Mouse (Mus musculus): ENCODE results near the gene Gucy2c.

The Gucy2c gene

DNA sequence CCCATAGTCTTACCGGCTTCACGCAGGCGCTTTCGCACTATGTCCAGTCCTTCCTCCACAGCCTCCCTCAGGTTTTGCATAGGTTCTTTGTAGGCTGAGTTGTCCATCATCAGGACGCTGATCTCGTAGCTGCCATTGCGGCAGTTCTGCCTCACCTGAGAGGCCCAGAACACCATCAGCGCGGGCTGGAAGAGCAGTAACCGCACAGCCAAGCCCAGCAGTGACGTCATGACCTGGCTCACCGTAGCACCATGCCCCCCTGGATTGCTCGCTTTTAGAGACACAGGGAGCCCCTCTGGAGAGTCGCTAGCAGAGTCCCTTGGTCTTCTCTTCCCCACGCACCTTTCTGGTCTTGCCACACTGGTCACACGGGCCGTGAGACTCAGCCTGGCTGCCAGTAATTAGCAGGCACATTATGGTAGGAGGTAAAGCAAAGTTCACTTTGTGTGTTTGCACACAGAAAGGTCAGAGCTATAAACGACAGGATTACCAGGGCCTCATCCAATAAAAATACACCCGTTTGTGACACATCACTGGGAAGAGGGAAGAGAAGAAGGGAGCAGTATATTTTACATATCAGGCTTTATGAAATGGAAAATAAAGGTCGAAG lies at the start of gene Gucy2c:
TSS of gene Gucy2c (minus strand) at position 389 of the 610 bp plus-strand sequence.
- no peaks in the 10 kb centered on the region for H3K27me3 ChIP-seq (ENCODE audit: insufficient read depth, low read length)
- H3K4me1 ChIP-seq (replicated peaks; ENCODE audit: low read depth, low read length), result peaks cover 4% of the 10 kb centered on the region; the same call in 1 of the 2 replicates
- H3K4me3 ChIP-seq (replicated peaks; ENCODE audit: low read length), result no peak within 1 kb of the TSS
- TF ChIP-seq POU5F1 (IDR thresholded peaks at IDR 0.05; ENCODE audit: borderline replicate concordance, low read length) (no peak), NANOG (IDR thresholded peaks at IDR 0.05; ENCODE audit: borderline replicate concordance, low read length) (no peak), CTCF (conservative IDR thresholded peaks at IDR 0.05; ENCODE audit: low read length) (no peak)
- no peaks in the 10 kb centered on the region for H3K36me3 ChIP-seq (ENCODE audit: insufficient read depth, low read length)
- H3K9me3 ChIP-seq (ENCODE audit: low read length), result no peaks in the 10 kb centered on the region

DNA sequence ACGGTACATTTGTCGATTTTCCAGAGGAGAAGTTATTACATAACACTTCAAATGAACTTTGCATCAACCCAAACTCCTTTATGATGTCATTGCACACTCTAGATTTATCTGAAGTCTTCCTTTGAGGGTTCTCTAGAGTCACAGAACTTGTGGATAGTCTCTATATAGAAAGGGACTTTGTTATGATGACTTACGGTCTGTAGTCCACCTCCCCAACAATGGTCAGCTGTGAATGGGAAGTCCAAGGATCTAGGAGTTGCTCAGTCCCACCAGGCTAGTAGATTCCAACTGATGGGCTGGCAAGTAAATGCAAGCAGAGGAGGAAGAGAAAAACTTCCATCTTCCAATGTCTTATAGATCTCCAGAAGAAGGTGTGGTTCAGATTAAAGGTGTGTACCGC lies 47.1 kb upstream of the Gucy2c start:
- H3K4me1 ChIP-seq (replicated peaks; ENCODE audit: low read depth, low read length), result peaks cover 15% of the 10 kb centered on the region
- H3K27me3 ChIP-seq (ENCODE audit: insufficient read depth, low read length), result no peaks in the 10 kb centered on the region
- TF ChIP-seq CTCF (conservative IDR thresholded peaks at IDR 0.05; ENCODE audit: low read length) (no peak), NANOG (IDR thresholded peaks at IDR 0.05; ENCODE audit: borderline replicate concordance, low read length) (no peak), POU5F1 (IDR thresholded peaks at IDR 0.05; ENCODE audit: borderline replicate concordance, low read length) (no peak)
- peaks cover 23% of the 10 kb centered on the region for H3K36me3 ChIP-seq (ENCODE audit: insufficient read depth, low read length)
- H3K9me3 ChIP-seq (ENCODE audit: low read length), result no peaks in the 10 kb centered on the region
- peak overlapping the region; percentile 96 for H3K4me3 ChIP-seq (replicated peaks; ENCODE audit: low read length)

DNA sequence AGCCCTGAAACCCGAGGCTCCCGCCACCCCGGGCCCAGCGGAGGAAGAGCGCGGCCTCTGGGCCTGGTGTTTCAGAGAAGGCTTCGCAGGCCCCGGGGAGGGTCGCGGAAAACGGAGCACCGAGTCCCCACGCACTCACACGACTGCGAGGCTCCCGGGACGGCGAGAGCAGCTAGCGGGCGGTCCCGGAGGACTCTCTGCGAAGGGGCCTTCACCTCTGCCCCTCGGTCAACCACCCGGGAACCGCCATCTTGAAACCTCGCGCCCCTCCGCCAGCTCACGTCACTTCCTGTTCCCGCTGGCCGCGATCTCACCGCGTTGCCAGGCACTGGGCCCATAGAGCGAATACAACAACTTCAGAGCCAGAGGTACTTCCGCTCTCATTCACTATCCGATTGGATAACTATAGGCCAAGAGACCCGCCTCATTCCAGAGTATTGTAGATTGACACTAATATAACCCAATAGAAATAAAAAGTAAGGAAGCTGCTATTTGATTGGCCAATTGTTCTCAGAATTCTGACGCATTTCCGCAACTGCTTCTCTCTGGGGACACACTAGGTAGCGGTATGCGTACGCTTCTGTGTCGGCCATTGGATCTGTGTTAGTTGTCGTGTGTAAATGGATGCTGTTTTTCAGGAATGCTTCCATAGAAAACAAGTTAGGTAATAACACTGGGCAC lies 46.5 kb upstream of the Gucy2c start, which contains the start of gene Wbp11:
TSS of gene Wbp11 (minus strand) at position 353 of the 681 bp plus-strand sequence.
- peak within 1 kb of the TSS; percentile 96 for H3K4me3 ChIP-seq (replicated peaks; ENCODE audit: low read length)
- TF ChIP-seq NANOG (IDR thresholded peaks at IDR 0.05; ENCODE audit: borderline replicate concordance, low read length), result no peak
- no peak for TF ChIP-seq CTCF (conservative IDR thresholded peaks at IDR 0.05; ENCODE audit: low read length)
- TF ChIP-seq POU5F1 (IDR thresholded peaks at IDR 0.05; ENCODE audit: borderline replicate concordance, low read length), result no peak
- H3K27me3 ChIP-seq (ENCODE audit: insufficient read depth, low read length), result no peaks in the 10 kb centered on the region
- H3K9me3 ChIP-seq (ENCODE audit: low read length), result no peaks in the 10 kb centered on the region
- peaks cover 16% of the 10 kb centered on the region for H3K4me1 ChIP-seq (replicated peaks; ENCODE audit: low read depth, low read length)
- peaks cover 26% of the 10 kb centered on the region for H3K36me3 ChIP-seq (ENCODE audit: insufficient read depth, low read length)

- Histone ChIP-seq H3K9me3 (ENCODE audit: low read length) (no peaks in the 10 kb centered on the region), H3K27me3 (ENCODE audit: insufficient read depth, low read length) (no peaks in the 10 kb centered on the region), H3K4me3 (replicated peaks; ENCODE audit: low read length) (peak within 1 kb of the TSS; percentile 96), H3K4me1 (replicated peaks; ENCODE audit: low read depth, low read length) (peaks cover 22% of the 10 kb centered on the region), H3K36me3 (ENCODE audit: insufficient read depth, low read length) (peaks cover 31% of the 10 kb centered on the region)
- no peak for TF ChIP-seq CTCF (conservative IDR thresholded peaks at IDR 0.05; ENCODE audit: low read length)
- TF ChIP-seq POU5F1 (IDR thresholded peaks at IDR 0.05; ENCODE audit: borderline replicate concordance, low read length), result no peak
- TF ChIP-seq NANOG (IDR thresholded peaks at IDR 0.05; ENCODE audit: borderline replicate concordance, low read length), result no peak
These were observed 45.9 kb upstream of the Gucy2c start, which contains the start of gene BC049715 for GRCm38 (mm10) chr6:136827516-136827880. Gene BC049715, plus strand, starts transcription at chr6:136827626.

GRCm38 (mm10) chr6:136827116-136827515 lies 45.6 kb upstream of the Gucy2c start:
- Histone ChIP-seq H3K36me3 (ENCODE audit: insufficient read depth, low read length) (peaks cover 35% of the 10 kb centered on the region), H3K27me3 (ENCODE audit: insufficient read depth, low read length) (no peaks in the 10 kb centered on the region), H3K4me3 (replicated peaks; ENCODE audit: low read length) (peak overlapping the region; percentile 96), H3K9me3 (ENCODE audit: low read length) (no peaks in the 10 kb centered on the region), H3K4me1 (replicated peaks; ENCODE audit: low read depth, low read length) (peaks cover 25% of the 10 kb centered on the region)
- TF ChIP-seq NANOG (IDR thresholded peaks at IDR 0.05; ENCODE audit: borderline replicate concordance, low read length) (no peak), POU5F1 (IDR thresholded peaks at IDR 0.05; ENCODE audit: borderline replicate concordance, low read length) (no peak), CTCF (conservative IDR thresholded peaks at IDR 0.05; ENCODE audit: low read length) (no peak)

DNA sequence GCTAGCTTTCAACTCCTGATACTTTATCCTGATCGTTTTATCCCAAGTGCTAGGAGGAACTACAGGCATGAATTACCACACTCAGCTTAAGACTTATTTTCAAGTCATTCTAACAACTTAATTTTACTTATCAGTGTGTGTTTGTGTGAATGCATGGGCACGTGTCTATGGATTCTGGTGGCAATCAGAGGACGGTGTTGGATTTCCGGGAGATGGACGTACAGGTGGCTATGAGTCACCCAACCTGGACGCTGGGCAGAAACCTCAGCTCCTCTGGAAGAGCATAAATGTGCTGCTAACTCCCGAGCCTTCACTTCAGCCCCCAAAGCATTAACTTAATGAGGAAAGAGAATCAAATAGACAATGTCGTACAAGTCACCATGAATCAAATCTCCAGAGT lies 43.4 kb upstream of the Gucy2c start:
- Histone ChIP-seq H3K4me1 (replicated peaks; ENCODE audit: low read depth, low read length) (peaks cover 38% of the 10 kb centered on the region), H3K9me3 (ENCODE audit: low read length) (no peaks in the 10 kb centered on the region)
- TF ChIP-seq CTCF (conservative IDR thresholded peaks at IDR 0.05; ENCODE audit: low read length), result no peak
- no peak for TF ChIP-seq POU5F1 (IDR thresholded peaks at IDR 0.05; ENCODE audit: borderline replicate concordance, low read length)
- no peak for TF ChIP-seq NANOG (IDR thresholded peaks at IDR 0.05; ENCODE audit: borderline replicate concordance, low read length)

DNA sequence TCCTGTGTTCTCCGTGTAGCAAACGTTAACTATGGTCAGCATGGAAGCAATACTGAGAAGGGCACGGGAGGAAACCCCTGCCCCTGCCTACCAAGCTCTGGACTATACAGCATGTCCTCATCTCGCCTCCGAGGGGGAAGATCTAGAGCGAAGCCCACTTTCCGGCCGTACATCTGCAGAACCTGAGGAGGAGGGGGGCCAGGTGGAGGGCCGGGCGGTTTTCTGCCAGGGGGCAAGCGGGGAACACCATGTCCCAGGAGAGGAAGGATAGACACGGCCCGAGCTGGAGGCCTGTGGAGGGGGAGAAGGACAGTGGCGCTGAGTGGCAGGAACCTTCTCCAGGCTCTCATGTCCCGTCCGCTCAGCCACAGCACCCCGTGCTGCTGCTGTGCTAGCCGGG lies 39.5 kb upstream of the Gucy2c start:
- H3K27me3 ChIP-seq (ENCODE audit: insufficient read depth, low read length), result no peaks in the 10 kb centered on the region
- H3K4me3 ChIP-seq (replicated peaks; ENCODE audit: low read length), result no peak overlapping the region
- TF ChIP-seq POU5F1 (IDR thresholded peaks at IDR 0.05; ENCODE audit: borderline replicate concordance, low read length) (no peak), CTCF (conservative IDR thresholded peaks at IDR 0.05; ENCODE audit: low read length) (no peak), NANOG (IDR thresholded peaks at IDR 0.05; ENCODE audit: borderline replicate concordance, low read length) (no peak)
- peaks cover 90% of the 10 kb centered on the region for H3K36me3 ChIP-seq (ENCODE audit: insufficient read depth, low read length)
- peaks cover 54% of the 10 kb centered on the region for H3K4me1 ChIP-seq (replicated peaks; ENCODE audit: low read depth, low read length)
- no peaks in the 10 kb centered on the region for H3K9me3 ChIP-seq (ENCODE audit: low read length)

More for the DNA sequence above, 43.4 kb upstream of the Gucy2c start:
- H3K4me3 ChIP-seq (replicated peaks; ENCODE audit: low read length), result no peak overlapping the region
- H3K36me3 ChIP-seq (ENCODE audit: insufficient read depth, low read length), result peaks cover 56% of the 10 kb centered on the region
- H3K27me3 ChIP-seq (ENCODE audit: insufficient read depth, low read length), result no peaks in the 10 kb centered on the region

GRCm38 (mm10) chr6:136820381-136820780 lies 38.8 kb upstream of the Gucy2c start:
- H3K27me3 ChIP-seq (ENCODE audit: insufficient read depth, low read length), result no peaks in the 10 kb centered on the region
- peaks cover 55% of the 10 kb centered on the region for H3K4me1 ChIP-seq (replicated peaks; ENCODE audit: low read depth, low read length)
- H3K9me3 ChIP-seq (ENCODE audit: low read length), result no peaks in the 10 kb centered on the region
- H3K4me3 ChIP-seq (replicated peaks; ENCODE audit: low read length), result no peak overlapping the region
- no peak for TF ChIP-seq NANOG (IDR thresholded peaks at IDR 0.05; ENCODE audit: borderline replicate concordance, low read length)
- no peak for TF ChIP-seq POU5F1 (IDR thresholded peaks at IDR 0.05; ENCODE audit: borderline replicate concordance, low read length)
- TF ChIP-seq CTCF (conservative IDR thresholded peaks at IDR 0.05; ENCODE audit: low read length), result no peak
- H3K36me3 ChIP-seq (ENCODE audit: insufficient read depth, low read length), result peaks cover 91% of the 10 kb centered on the region
